Mouse (Mus musculus) lung, adult 2 months (tissue): ENCODE data around the gene Fndc3b.

Experiments
- CTCF ChIP-seq: fragments of 200-500 bp; IDR thresholded peaks from 2 replicates; pipeline ENCODE4 v1.5.1; 2011; ENCODE audit warnings: mild to moderate bottlenecking, low read length, control low read depth; ENCODE audit not compliant: insufficient read depth
- POLR2A ChIP-seq: fragments of 200-500 bp; IDR thresholded peaks from 2 replicates; pipeline ENCODE4 v1.6.1; 2011; ENCODE audit warnings: low read depth, mild to moderate bottlenecking, control low read depth, low read length, borderline replicate concordance; ENCODE audit errors: extremely low read depth

GRCm38 (mm10) chr3:27724208-27724607 is 13.1 kb upstream of the Fndc3b start:
- TF ChIP-seq POLR2A (no peak), CTCF (no peak)
